Mouse (Mus musculus) layer of hippocampus, adult 2 months (tissue): Measurements from ENCODE around the gene Tmem104. TPM values are rescaled to one million over a fixed set of nuclear protein-coding genes. Genes with fewer than 3 reads are reported as not detected.
A peak's percentile ranks its signal among the peaks of the same experiment; 100 is the strongest.

ENCODE experiments used
- DNase-seq, 2 experiments: peaks; one replicate each; pipeline ENCODE4 v3.0.0; 2022; ENCODE audit warnings: low spot score in 2 of 2
- H3K27ac ChIP-seq: fragments of 200-600 bp; 2 replicates; pipeline ENCODE4 v1.8.1; 2022
- H3K4me3 ChIP-seq: fragments of 200-600 bp; 2 replicates; pipeline ENCODE4 v1.8.1; 2022; ENCODE audit warnings: mild to moderate bottlenecking
- CTCF ChIP-seq: fragments of 200-600 bp; conservative IDR thresholded peaks from 2 replicates; pipeline ENCODE4 v1.8.1; 2022; ENCODE audit warnings: antibody characterized with exemption, mild to moderate bottlenecking, moderate library complexity
- total RNA-seq, 2 experiments: library from RNA; stranded (reverse); gene quantifications; 2 replicates each; pipeline ENCODE4 v1.2.3; 2021

Gene Tmem104
- total RNA-seq, 2 experiments from 2014 or later, result 18.1 to 20.1 TPM

DNA sequence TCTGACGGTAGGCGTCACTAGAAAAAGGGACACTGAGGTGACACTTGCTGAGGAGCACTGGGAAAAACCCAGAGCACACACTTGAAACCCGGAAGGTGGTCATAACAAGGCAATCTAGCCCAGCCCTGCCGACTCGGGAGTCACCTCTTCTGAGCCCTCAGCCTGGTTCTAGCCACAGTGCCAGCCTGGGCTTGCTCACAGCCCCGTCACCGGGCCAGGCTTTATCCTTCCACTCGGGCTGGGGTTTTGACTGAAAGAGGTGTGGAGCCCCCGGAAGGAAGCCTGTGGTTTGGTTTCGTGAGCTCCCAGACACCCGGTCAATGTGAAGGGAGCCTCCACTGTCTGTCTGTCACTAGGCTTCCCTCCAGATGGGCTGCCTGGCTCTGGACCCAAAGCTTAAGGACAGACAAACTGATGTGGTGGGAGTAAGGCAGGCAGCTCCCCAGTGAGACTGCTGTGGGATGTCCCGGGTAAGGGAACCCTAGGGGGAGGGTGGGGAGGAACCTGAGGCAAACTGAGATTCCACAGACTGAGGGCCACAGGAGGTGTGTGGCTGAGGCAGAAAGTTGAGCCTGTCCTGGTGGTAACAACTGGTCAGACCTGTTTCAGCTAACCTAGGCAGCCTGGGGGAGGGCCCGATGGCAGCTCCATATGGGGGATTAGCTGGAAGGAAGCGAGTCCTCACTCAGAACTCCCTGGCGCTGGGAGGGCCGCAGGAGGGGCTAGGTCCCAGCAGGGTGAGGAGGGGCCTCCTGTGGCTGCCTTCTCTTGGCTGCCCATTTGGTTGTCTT, 13.5 kb upstream of the Tmem104 start:
- no peak for DNase-seq
- no peak overlapping the region for H3K4me3 ChIP-seq
- no peak for TF ChIP-seq CTCF
- H3K27ac ChIP-seq, result 0 out of 2 replicates have a peak overlapping the region, but pooled peaks have one; percentile 28

DNA sequence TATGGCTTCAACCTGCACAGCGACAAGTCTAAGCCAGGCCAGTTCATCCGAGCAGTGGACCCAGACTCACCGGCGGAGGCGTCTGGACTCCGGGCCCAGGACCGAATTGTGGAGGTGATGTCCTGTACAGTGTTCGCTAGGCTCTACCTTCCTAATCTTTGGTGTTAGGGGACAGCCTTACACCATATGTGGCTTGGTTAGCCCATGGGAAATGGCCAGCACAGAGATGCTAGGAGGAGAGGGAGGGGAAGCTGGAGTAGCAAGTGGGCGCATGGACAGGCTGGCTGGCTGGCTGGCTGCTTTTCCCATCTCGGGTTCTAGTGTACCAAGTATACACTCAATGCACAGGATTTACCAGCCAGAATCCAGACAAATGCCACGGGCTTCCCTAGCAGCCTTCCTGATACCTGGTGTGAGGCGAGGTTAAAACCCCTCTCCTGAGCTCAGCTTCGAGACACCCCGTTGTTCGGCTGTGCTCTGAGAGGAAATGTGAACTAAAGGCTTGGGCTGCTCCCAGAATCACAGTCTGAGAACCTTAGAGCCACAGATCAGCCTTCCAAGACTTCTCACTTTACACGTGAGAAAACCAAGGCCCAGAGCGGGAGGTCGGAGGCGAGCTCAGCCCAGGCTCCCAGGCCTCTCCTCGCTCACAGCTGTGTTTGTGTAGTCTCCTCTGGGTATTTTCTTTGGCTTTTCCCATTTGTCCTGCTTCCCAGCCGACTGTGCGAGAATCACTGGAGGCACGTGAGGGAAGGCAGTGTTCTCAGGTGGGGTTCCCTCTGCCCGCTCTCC, 10.7 kb upstream of the Tmem104 start:
- Histone ChIP-seq H3K27ac (peak overlapping the region; percentile 55; the same call in 1 of the 2 replicates), H3K4me3 (no peak overlapping the region)
- no peak for DNase-seq
- TF ChIP-seq CTCF, result no peak

DNA sequence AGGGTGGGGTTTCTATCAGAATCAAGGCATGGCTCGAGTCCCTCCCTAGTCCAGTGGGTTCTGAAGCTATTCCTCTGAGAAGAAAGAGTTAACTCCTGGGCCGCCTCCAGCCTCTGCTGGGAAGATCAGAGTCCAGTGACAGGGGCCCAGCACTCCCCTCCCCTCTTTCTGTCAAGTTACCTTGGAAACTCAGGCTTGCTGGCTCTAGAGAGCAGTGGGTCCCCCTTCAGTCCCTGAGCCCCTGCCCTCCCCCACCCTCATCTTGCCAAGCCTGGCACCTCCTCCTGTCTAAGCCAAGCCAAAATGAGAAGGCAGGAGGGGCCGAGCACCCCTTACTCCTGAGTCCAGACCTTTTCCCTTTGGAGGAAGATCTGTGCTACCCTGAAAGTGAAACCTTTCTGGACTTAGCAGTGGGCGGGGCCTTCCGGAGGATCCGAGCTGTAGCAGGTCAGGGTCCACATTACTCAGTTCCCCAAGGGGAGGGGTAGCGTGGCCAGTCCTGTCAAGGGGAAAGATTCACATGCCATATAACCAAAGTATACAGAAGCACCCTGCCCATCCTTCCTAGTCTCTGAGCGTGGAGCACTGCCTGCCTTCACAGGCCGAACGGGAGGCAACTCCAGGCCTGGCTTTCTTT, 9.6 kb upstream of the Tmem104 start:
- no peak for TF ChIP-seq CTCF
- Histone ChIP-seq H3K27ac (peak overlapping the region; percentile 61), H3K4me3 (no peak overlapping the region)
- DNase-seq, result peak in 1 of 2 experiments; percentile 26

DNA sequence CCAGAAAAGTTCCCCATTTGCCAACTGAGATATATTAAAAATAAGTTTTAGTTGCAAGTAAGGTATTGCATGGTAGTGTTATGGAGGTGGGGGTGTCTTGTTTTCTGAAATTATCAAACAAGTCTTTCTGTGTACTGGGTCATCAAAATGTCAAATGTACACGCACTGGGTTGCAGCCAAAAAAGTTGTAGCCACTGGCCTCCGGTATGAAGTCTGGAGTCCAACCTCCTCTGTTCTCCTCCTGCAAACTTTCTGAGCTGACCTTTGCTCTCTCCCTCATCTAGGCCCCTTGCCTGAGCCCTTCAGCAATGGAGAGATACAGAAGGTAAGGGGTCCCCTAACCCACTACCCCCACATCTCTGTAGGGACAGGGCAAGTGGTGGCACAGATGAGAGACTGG, 8.5 kb upstream of the Tmem104 start:
- TF ChIP-seq CTCF, result no peak
- Histone ChIP-seq H3K27ac (peak overlapping the region; percentile 61; the same call in 1 of the 2 replicates), H3K4me3 (no peak overlapping the region)
- no peak for DNase-seq

DNA sequence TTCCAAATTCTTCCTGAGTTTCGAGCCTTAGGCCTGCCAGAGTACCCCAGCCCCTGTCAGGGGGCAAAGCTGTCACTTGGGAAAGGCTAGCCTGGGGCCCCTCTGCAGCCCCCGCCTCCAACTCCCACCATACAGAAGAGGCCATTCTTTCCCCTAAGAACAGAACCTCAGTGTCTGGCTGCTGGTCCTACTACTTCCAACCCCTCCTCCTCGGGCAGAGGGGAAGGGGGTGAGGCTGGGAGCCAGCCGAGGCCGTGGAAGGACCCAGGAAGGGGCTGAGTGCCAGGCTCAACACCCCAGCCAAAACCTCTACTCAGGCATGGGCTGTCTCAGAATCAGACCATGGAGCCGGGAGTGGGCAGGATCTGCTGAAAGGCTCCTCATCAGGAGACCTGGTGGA, 8.1 kb upstream of the Tmem104 start:
- Histone ChIP-seq H3K27ac (peak overlapping the region; percentile 61; the same call in 1 of the 2 replicates), H3K4me3 (no peak overlapping the region)
- DNase-seq, result peak; percentile 36 to 48
- no peak for TF ChIP-seq CTCF

DNA sequence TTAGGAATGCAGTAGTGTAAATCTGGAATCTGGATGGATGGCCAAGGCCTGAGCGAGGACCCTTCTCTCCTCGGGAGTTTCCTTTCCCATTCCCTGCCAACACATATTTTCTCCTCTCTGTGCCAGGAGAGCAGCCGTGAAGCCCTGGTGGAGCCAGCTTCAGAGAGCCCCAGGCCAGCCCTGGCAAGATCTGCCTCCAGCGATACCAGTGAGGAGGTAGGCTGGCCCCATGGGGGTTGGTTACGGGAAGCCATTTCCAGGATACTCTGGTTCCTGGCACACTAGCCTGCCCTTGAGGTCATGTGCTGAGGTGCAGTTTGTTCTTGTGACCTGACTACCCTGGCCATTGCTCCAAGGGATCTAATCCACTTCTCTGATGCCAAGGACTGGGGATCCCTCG, 7.4 kb upstream of the Tmem104 start:
- Histone ChIP-seq H3K4me3 (no peak overlapping the region), H3K27ac (peak overlapping the region; percentile 62)
- no peak for DNase-seq
- TF ChIP-seq CTCF, result no peak

DNA sequence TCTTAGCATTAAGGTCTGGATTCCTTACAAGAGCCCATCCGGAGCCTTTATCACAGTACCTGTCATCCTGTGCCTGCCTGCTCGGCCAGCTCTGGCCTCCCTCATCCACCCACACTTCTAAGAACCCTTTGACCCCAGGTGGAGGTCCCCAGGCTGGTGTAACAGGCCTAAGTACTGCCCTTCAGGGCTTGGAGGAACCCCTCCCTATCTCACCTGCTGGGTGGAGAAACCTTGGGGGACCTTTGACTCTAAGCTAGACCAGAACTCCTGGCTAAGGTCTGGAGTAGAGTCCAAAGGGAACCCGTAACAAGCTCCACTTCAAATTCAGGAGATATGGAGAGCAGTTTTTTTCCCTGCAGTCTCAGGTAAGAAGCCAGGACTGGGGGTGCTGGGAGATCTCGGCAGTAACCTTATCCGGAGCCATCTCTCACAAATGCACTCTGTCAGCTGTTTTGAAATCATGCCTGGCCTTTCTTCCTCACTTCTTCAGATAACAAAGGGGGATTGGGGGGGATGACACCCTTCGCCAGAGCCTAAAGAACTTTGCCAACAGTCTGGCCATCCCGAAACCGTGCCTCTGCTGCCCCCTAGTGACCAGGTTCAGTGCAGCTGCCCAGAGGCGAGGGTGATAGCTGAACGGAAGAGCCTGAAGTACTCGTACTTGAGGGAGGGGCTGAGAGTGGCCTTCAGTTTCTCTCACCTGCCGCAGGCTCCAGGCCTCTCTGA, 5.2 kb upstream of the Tmem104 start:
- no peak overlapping the region for H3K4me3 ChIP-seq
- DNase-seq, result peak; percentile 66 to 85
- peak; percentile 94 for TF ChIP-seq CTCF

DNA sequence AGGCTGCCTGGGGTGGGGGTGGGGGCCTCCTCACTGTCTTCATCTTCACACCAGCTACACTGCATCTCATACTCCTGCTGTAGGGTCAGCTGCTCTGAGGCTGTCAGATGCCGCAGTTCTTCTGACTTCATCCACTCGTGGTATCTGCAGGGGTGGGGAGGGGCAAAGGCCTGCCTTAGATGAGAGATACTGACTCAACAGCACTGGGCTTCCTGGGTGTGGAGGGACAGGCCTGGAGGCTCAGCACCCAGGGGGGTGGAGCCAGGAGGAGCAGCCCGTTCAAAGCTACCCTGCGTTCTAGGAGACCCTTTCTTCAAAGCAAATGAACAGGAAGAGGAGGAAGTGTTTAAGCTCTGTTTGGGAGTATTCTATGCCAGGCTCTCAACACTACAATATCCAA, 2.3 kb upstream of the Tmem104 start:
- H3K27ac ChIP-seq, result no peak overlapping the region
- H3K4me3 ChIP-seq, result no peak overlapping the region
- no peak for DNase-seq
- no peak for TF ChIP-seq CTCF

More for the DNA sequence above, 5.2 kb upstream of the Tmem104 start:
- no peak overlapping the region for H3K27ac ChIP-seq

DNA sequence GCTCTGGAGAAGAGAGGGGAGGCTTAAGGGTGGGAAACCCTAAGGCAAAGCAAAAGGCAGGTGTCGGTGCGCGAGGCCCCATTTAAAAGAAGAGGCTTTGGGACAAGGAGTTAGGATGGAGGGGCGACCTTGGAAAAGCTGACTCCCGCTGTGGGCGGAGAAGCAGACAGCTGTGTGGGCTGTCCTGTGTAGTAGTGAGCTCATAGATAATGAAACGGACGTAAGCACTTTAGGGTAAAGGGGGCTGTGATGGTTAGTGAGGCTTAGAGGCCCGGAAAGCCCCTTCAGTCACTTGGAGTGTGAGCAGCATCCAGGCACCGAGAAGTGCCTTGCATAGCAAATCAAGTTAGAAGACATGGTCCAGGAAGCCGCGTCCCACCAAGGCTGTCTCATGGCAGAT, 406 bp downstream of the Tmem104 start, which contains the start of gene Nat9:
Gene Nat9 (minus strand): TSS at position 167 of the 400 bp plus-strand sequence.
- DNase-seq, result no peak
- no peak for TF ChIP-seq CTCF
- Histone ChIP-seq H3K4me3 (peak within 1 kb of the TSS; percentile 93), H3K27ac (peak within 1 kb of the TSS; percentile 93)

DNA sequence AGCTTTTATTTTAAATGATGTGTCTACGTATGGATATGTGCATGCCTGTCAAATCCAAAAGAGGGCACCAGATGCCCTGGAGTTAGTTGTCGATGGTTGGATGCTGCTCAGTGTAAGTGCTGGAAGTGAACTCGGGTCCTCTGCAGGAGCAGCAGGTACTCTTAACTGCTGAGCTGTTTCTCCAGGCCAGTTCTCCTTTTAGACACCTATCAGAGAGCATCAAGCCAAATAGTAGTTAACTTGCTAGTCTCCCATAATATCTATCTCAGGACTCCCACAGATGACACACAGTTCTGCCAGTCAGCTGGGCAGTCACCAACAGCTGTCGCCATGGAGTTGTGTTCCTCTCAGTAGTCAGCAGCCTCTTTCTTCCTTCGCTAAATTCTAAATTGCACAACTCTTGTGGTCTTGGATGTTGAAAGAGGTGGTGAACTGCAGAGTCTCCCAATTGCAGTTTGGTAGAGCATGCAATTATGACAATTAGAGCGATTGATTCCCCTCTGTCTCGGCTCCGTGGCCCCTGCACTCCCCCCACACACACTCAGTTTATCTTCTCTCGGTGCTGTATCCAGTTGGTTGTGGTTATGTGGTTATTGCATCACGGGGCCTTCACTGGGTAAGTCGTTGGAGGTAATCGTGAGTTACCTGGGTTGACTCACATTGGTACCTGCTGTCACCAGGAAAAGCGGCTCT, 1.4 kb downstream of the Tmem104 start:
- Histone ChIP-seq H3K27ac (no peak overlapping the region), H3K4me3 (no peak overlapping the region)
- TF ChIP-seq CTCF, result no peak
- DNase-seq, result no peak

DNA sequence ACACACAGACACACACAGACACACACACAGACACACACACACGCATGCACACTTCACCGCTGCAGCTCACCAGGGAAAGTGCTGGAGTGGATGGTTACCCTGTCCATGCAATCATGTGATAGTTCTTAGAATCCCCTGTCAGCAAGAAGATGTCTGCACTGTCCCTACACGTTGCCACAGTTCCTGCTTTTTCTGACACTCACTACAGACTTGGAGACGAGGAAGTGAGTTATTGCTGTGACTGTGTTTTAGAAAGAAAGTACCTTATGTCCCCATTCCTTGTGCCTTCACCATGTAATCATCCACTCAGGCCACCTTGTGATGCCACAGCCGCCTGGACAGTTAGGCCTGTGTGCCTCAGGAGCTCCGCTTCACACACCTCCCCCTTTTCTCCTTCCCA, 2.0 kb downstream of the Tmem104 start:
- Histone ChIP-seq H3K27ac (no peak overlapping the region), H3K4me3 (no peak overlapping the region)
- no peak for TF ChIP-seq CTCF
- DNase-seq, result no peak

DNA sequence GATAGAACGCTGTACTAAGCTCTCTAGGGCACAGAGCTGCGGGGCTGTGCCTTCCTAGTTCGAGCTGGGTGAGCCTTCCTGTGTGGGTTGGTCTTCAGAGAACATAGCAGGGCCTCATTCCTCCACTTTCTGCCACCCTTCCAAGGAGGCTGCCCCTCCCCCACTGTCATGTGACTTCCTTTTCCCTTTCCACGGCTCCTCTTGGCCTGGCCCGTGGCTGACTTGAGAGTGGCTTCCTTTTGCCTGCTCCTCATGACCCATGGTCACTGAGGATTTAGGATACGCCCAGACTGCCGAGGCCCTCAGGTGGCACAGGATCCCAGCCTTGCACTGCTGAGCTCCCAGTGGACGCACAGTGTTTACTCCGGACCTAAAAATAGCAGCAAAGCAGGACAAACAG, 4.9 kb downstream of the Tmem104 start:
- H3K4me3 ChIP-seq, result no peak overlapping the region
- H3K27ac ChIP-seq, result peak overlapping the region; percentile 39; the same call in 1 of the 2 replicates
- DNase-seq, result no peak
- no peak for TF ChIP-seq CTCF
